Mouse (Mus musculus): Measurements from ENCODE around the gene Ppp1r13l. TPM values are rescaled to one million over a fixed set of nuclear protein-coding genes. Genes with fewer than 3 reads are reported as not detected.
A peak's percentile ranks its signal among the peaks of the same experiment; 100 is the strongest.

Ppp1r13l gene
- polyA plus RNA-seq, 1 experiment, result 5.9 TPM

DNA sequence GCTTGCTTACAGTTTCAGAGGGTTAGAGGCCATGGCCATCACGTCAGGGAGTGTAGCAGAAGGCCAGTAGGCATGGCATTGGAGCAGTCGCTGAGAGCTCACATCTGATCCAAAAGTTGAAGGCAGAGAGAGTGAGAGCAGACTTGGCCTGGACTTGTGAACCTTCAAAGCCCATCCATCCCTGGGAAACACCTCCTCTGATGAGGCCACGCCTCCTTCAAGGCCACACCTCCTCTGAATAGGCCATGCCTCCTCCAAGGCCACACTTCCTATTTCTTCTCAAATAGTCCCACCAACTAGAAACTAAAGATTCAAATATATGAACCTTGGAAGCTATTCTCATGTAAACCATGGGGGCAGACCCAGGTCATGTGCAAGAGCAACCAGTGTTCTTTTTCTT, 24.0 kb upstream of the Ppp1r13l start:
- Histone ChIP-seq H3K4me1 (ENCODE audit: control insufficient read depth, insufficient read depth, low read length) (0 out of 2 replicates have a peak, but pooled peaks cover 3% of the 10 kb centered on the region), H3K27me3 (replicated peaks; ENCODE audit: control insufficient read depth, insufficient read depth, low read length) (no peaks in the 10 kb centered on the region), H3K27ac (ENCODE audit: insufficient read depth, low read depth, low read length) (no peak overlapping the region), H3K36me3 (ENCODE audit: control insufficient read depth, insufficient read depth, low read length) (no peaks in the 10 kb centered on the region), H3K4me3 (ENCODE audit: insufficient read depth, low read depth, low read length) (no peak overlapping the region)
- no peak for TF ChIP-seq POLR2A (IDR thresholded peaks at IDR 0.05; ENCODE audit: low read depth, low read length)
- TF ChIP-seq CTCF (conservative IDR thresholded peaks at IDR 0.05; ENCODE audit: insufficient read depth, insufficient read length, low read depth, low read length), result no peak
- DNase-seq, result peak; percentile 66
- WGBS, result 41% methylated on average over 3 of the region's 3 CpGs

DNA sequence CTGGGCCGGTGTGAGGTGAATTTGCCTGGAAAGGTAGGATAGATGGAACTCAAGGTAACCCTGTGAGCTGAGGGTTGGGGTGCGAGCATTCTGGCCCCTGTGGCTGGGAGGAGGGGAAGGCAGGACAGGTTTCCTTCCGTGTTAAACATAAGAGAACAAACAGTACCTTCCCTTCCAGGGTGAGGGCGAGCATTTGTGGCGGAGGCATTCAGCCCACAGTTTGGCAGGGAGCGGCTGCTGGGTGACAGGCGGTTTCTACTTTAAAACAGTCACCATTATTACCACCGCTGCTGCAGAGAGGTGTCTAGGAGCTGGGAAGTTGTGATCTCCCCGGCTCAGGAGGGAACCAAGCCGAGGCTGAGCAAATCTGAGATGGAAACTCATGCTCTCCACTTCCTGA, 22.4 kb upstream of the Ppp1r13l start:
- H3K36me3 ChIP-seq (ENCODE audit: control insufficient read depth, insufficient read depth, low read length), result no peaks in the 10 kb centered on the region
- 0 out of 2 replicates have a peak, but pooled peaks cover 3% of the 10 kb centered on the region for H3K4me1 ChIP-seq (ENCODE audit: control insufficient read depth, insufficient read depth, low read length)
- no peaks in the 10 kb centered on the region for H3K27me3 ChIP-seq (replicated peaks; ENCODE audit: control insufficient read depth, insufficient read depth, low read length)
- TF ChIP-seq POLR2A (IDR thresholded peaks at IDR 0.05; ENCODE audit: low read depth, low read length) (no peak), CTCF (conservative IDR thresholded peaks at IDR 0.05; ENCODE audit: insufficient read depth, insufficient read length, low read depth, low read length) (no peak)
- no peak overlapping the region for H3K4me3 ChIP-seq (ENCODE audit: insufficient read depth, low read depth, low read length)
- 77% methylated on average over 10 of the region's 10 CpGs for WGBS
- DNase-seq, result no peak
- H3K27ac ChIP-seq (ENCODE audit: insufficient read depth, low read depth, low read length), result no peak overlapping the region

DNA sequence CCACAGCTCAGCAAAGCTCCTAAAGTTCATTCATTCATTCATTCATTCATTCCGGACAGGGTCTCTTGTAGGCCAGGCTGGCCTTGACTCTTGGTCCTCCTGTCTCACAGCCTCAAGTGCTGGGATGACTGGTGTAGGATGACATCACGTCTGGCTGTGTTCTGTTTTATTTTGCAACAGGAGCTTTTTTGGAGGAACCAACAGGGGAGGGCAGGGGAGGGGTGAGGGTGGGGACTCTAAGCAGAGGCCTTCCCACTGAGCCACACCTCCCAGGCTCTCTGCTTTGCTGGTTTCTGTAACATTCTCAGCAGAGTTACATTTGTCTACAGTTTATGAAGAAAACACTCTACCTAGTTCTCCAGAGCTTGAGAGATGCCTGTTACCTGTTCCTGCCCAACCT, 21.5 kb upstream of the Ppp1r13l start:
- no peaks in the 10 kb centered on the region for H3K27me3 ChIP-seq (replicated peaks; ENCODE audit: control insufficient read depth, insufficient read depth, low read length)
- TF ChIP-seq CTCF (conservative IDR thresholded peaks at IDR 0.05; ENCODE audit: insufficient read depth, insufficient read length, low read depth, low read length) (no peak), POLR2A (IDR thresholded peaks at IDR 0.05; ENCODE audit: low read depth, low read length) (no peak)
- no peak overlapping the region for H3K27ac ChIP-seq (ENCODE audit: insufficient read depth, low read depth, low read length)
- no peak overlapping the region for H3K4me3 ChIP-seq (ENCODE audit: insufficient read depth, low read depth, low read length)
- WGBS, result 78% methylated on average over 2 of the region's 2 CpGs
- no peaks in the 10 kb centered on the region for H3K36me3 ChIP-seq (ENCODE audit: control insufficient read depth, insufficient read depth, low read length)
- H3K4me1 ChIP-seq (ENCODE audit: control insufficient read depth, insufficient read depth, low read length), result peaks cover 3% of the 10 kb centered on the region; the same call in 1 of the 2 replicates
- no peak for DNase-seq

DNA sequence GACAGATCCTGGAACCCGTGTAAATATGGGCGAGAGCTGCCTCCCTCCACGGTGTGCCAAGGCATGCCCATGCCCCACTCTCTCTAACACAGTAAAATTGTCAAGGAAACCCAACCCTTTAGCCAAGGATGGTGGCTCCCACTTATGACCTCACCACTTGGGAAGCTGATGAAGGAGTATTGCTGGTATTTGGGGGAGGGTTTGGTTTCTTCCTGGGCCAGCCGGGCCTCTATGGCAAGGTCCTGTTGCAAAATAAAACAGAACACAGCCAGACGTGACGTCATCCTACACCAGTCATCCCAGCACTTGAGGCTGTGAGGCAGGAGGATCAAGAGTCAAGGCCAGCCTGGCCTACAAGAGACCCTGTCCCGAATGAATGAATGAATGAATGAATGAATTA, 21.0 kb upstream of the Ppp1r13l start:
- Histone ChIP-seq H3K27ac (ENCODE audit: insufficient read depth, low read depth, low read length) (no peak overlapping the region), H3K27me3 (replicated peaks; ENCODE audit: control insufficient read depth, insufficient read depth, low read length) (no peaks in the 10 kb centered on the region), H3K36me3 (ENCODE audit: control insufficient read depth, insufficient read depth, low read length) (no peaks in the 10 kb centered on the region), H3K4me3 (ENCODE audit: insufficient read depth, low read depth, low read length) (no peak overlapping the region), H3K4me1 (ENCODE audit: control insufficient read depth, insufficient read depth, low read length) (peaks cover 6% of the 10 kb centered on the region; the same call in 1 of the 2 replicates)
- TF ChIP-seq POLR2A (IDR thresholded peaks at IDR 0.05; ENCODE audit: low read depth, low read length) (no peak), CTCF (conservative IDR thresholded peaks at IDR 0.05; ENCODE audit: insufficient read depth, insufficient read length, low read depth, low read length) (no peak)
- 74% methylated on average over 7 of the region's 7 CpGs for WGBS
- no peak for DNase-seq

DNA sequence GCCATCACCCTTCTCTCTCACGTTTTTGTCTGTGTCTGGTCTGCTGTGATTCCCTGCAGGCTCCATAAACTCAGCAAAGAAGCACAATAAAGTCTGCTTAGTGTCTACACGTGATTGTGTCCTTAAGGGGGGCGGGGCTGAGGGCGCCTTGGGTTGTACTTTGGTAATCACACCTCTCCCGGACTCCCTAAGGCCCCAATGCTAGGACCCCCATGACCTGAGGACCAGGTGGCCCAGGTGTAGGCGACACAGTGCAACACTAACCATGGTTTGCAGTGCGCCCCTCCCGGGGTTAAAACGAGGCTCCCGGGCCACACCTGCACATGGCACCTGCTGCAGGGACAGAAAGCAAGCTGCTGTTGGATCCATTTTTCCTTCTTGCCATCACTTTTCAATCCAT, 18.3 kb upstream of the Ppp1r13l start:
- Histone ChIP-seq H3K36me3 (ENCODE audit: control insufficient read depth, insufficient read depth, low read length) (no peaks in the 10 kb centered on the region), H3K27me3 (replicated peaks; ENCODE audit: control insufficient read depth, insufficient read depth, low read length) (no peaks in the 10 kb centered on the region), H3K4me3 (ENCODE audit: insufficient read depth, low read depth, low read length) (no peak overlapping the region), H3K4me1 (ENCODE audit: control insufficient read depth, insufficient read depth, low read length) (peaks cover 8% of the 10 kb centered on the region; the same call in 1 of the 2 replicates), H3K27ac (ENCODE audit: insufficient read depth, low read depth, low read length) (no peak overlapping the region)
- WGBS, result 22% methylated on average over 10 of the region's 10 CpGs
- DNase-seq, result no peak
- no peak for TF ChIP-seq POLR2A (IDR thresholded peaks at IDR 0.05; ENCODE audit: low read depth, low read length)
- TF ChIP-seq CTCF (conservative IDR thresholded peaks at IDR 0.05; ENCODE audit: insufficient read depth, insufficient read length, low read depth, low read length), result no peak

DNA sequence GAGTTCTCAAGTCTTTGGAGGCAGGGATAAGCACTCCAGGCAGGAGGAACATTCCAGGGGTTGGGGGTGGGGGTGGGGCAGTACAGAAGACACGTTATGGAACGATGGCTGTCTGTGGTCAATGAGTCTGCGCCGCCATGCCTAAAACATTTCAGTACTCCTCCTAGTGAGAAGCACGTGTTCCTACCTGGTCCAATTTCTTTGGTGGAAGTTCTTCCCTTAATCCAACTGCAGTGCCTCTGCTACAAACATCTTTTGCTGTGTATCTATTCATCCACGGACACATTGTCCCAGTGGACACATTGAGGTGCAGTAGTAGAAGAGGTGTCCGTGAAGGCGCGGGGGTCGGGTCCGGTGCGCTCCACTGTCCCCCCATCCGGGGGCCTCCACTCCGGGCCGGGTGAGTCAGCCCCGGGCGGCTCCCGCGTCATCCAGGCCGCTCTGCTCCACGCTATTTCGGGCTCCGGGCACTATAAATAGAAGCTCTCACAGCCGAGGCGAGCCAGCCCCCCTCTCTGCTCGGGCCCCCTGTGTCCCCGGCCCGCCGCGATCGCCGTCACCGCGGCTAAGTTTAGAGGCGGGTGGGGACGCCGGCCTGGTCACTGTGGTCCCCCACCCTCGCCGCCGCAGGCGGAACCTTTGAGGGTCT, 17.7 kb upstream of the Ppp1r13l start:
- H3K4me1 ChIP-seq (ENCODE audit: control insufficient read depth, insufficient read depth, low read length), result peaks cover 8% of the 10 kb centered on the region; the same call in 1 of the 2 replicates
- WGBS, result 1% methylated on average over 41 of the region's 41 CpGs
- H3K27me3 ChIP-seq (replicated peaks; ENCODE audit: control insufficient read depth, insufficient read depth, low read length), result no peaks in the 10 kb centered on the region
- H3K4me3 ChIP-seq (ENCODE audit: insufficient read depth, low read depth, low read length), result peak overlapping the region; percentile 34; the same call in 1 of the 2 replicates
- TF ChIP-seq CTCF (conservative IDR thresholded peaks at IDR 0.05; ENCODE audit: insufficient read depth, insufficient read length, low read depth, low read length) (no peak), POLR2A (IDR thresholded peaks at IDR 0.05; ENCODE audit: low read depth, low read length) (no peak)
- DNase-seq, result no peak
- no peak overlapping the region for H3K27ac ChIP-seq (ENCODE audit: insufficient read depth, low read depth, low read length)
- no peaks in the 10 kb centered on the region for H3K36me3 ChIP-seq (ENCODE audit: control insufficient read depth, insufficient read depth, low read length)

DNA sequence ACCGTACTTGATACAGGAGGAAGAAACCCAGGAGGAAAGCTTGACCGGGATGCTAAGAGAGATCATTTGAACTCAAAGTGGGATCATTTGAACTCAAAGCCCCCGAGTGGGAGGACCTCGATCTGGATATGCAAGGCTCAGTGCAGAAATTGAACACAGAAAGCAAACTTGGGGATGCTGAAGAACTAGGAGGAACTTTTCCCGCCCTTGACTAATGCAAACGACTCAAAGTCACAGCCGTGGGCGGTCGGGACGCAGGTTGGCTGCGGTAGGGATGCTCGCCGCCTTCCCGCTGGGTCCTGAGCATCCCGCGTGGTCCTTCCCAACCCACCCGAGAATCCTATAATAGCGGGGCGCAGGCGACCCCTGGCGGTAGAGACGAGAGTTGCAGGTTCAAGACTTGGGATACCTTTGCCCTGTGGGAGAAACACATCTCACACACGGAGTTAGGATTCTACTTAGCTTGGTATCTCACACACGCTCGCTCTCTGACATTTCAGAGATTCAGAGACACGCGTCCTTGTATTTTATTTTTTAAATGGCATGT, 17.0 kb upstream of the Ppp1r13l start:
- DNase-seq, result peak; percentile 88
- Histone ChIP-seq H3K4me1 (ENCODE audit: control insufficient read depth, insufficient read depth, low read length) (peaks cover 8% of the 10 kb centered on the region; the same call in 1 of the 2 replicates), H3K27ac (ENCODE audit: insufficient read depth, low read depth, low read length) (no peak overlapping the region), H3K4me3 (ENCODE audit: insufficient read depth, low read depth, low read length) (peak overlapping the region; percentile 34), H3K27me3 (replicated peaks; ENCODE audit: control insufficient read depth, insufficient read depth, low read length) (no peaks in the 10 kb centered on the region), H3K36me3 (ENCODE audit: control insufficient read depth, insufficient read depth, low read length) (no peaks in the 10 kb centered on the region)
- WGBS, result under 1% methylated on average over 27 of the region's 27 CpGs
- TF ChIP-seq CTCF (conservative IDR thresholded peaks at IDR 0.05; ENCODE audit: insufficient read depth, insufficient read length, low read depth, low read length), result peak; percentile 91
- no peak for TF ChIP-seq POLR2A (IDR thresholded peaks at IDR 0.05; ENCODE audit: low read depth, low read length)

Data from kidney, adult 2 months (tissue).